Mouse (Mus musculus) megakaryocyte, embryonic 14.5 days (primary cell): Measurements from ENCODE around the gene Man2b2.

ENCODE experiments used
- FLI1 ChIP-seq: IDR thresholded peaks from 2 replicates; pipeline ENCODE4 v1.6.1; 2012; ENCODE audit warnings: low read length, inconsistent platforms, mixed read lengths
- GATA1 ChIP-seq: IDR thresholded peaks from 3 replicates; pipeline ENCODE4 v1.6.1; 2012; ENCODE audit warnings: mixed read lengths, low read length, inconsistent platforms, borderline replicate concordance

- TF ChIP-seq GATA1: no peak
- no peak for TF ChIP-seq FLI1
These were observed 38.6 kb downstream of the Man2b2 start for GRCm38 (mm10) chr5:36791861-36792260.
